Mouse (Mus musculus) c-Kit-positive CD71-negative TER-119-negative erythroid progenitor cells, embryonic 14.5 days (primary cell): ENCODE data around the gene C330021F23Rik.

ENCODE experiments used
- DNase-seq: peaks from one replicate; pipeline ENCODE4 v3.0.0-alpha.2; 2013; ENCODE audit warnings: low read depth

The C330021F23Rik gene

DNA sequence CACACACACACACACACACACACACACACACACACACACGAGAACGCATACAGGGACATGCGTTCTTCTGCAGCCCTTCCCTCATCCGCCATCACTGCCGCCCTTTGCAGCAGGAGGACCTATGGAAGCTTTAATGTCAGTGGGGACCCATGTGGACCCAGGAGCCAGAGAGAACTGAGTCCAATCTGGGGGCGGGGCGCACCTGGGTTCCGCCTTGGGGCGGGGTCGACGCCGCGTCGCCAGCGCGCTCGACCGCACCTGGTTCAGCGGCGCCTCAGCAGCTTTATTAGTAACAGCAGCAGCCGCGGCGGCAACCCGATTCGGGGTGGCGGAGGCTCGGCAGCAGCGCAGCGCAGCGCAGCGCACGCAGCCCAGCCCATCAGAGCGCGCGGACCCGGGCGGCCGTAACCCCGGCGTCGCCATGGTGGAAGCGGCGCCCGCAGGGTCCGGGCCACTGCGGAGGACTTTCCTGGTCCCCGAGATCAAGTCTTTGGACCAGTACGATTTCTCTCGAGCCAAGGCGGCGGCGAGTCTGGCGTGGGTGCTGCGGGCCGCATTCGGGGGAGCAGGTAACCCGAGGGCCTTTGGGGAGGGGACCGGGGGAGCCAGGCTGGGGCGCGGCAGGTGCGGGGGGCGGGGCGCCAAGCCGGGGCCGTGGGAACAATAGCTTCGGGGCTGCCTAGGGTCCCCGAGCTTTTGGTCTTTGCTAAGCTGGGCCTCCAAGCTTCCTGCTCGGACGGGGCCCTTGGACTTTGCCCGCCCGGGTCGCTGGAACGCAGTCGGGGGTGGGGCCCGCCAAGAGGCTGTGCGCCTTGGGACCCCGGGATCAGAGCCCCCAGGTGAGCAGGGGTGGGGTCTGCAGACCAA, 19.8 kb downstream of the C330021F23Rik start:
- DNase-seq: peak; percentile 23

DNA sequence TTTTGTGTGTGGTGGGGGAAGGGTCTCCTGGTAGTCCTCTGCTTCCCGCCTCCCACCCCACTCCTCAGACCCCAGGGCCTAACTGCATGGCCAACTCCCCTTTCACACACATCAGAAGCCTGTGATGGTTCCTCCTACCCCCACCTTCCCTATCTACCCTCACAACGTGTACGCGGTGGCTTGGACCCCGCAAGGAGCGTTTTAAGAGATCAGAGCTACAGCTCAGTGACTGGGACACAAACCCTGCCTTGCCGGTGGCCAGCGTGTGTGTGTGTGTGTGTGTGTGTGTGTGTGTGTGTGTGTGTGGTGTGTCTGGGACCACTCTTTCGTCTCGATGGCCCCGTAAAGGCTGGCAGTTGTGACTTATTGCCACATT, 20.5 kb downstream of the C330021F23Rik start:
- no peak for DNase-seq

GRCm38 (mm10) chr8:3593470-3593869, 25.7 kb downstream of the C330021F23Rik start:
- no peak for DNase-seq

- DNase-seq: no peak
Measured at GRCm38 (mm10) chr8:3594466-3594865, 26.7 kb downstream of the C330021F23Rik start.

DNA sequence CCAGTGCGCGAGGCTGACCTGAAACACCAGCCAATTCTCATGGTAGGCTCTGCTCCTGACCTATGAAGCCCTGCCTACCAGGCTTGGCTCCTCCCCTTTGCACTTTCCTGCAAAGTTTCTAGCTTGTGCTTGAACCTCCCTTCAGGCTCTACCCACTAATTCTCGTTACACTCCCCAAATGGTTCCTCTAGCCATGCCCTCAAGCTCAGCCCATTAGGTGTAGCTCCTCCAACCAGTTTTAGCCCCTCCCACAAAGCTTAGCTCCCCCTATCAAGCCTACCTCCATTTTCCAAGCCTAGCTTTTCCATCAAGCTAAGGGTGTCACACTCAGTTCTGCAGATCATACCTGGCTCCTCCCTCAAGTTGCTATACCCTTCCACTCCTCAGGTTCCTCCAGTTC, 30.3 kb downstream of the C330021F23Rik start:
- no peak for DNase-seq

GRCm38 (mm10) chr8:3599219-3599618, 31.4 kb downstream of the C330021F23Rik start:
- no peak for DNase-seq

DNA sequence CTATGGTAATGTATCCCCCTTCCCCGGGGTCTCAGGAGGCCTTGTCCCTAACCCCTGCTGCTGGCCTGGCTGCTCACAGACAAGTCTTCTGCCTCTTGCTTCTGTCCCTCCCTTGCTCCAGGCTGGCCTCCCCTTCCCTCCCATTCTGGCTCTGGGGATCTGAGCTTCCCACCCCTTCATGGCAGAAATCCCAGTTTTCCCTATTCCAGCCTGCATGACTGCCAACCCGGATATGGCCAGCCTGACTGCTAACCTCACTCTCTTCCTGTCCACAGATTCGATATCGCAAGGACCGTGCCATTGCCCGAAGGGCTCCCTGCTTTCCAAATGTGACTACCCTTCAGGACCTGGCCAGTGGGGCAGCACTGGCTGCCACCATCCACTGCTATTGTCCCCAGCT, 32.6 kb downstream of the C330021F23Rik start:
- no peak for DNase-seq

DNA sequence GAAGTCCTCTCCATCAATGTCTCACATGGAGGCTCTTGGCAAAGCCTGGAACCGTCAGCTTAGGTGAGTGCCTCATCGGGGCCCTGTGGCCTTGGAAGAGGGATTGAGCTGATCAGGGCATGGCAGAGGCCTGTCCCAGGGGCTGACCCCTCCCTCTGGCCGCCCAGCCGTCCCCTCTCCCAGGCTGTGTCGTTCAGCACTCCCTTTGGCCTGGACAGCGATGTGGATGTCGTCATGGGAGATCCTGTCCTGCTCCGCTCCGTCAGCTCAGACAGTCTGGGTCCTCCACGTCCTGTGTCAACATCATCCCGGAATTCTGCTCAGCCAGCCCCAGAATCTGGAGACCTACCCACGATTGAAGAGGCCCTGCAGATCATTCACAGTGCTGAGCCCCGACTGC, 35.6 kb downstream of the C330021F23Rik start:
- no peak for DNase-seq

- DNase-seq: no peak
Measured at GRCm38 (mm10) chr8:3606593-3606992, 38.8 kb downstream of the C330021F23Rik start.

- no peak for DNase-seq
Measured at GRCm38 (mm10) chr8:3607822-3608221, 40.0 kb downstream of the C330021F23Rik start.

DNA sequence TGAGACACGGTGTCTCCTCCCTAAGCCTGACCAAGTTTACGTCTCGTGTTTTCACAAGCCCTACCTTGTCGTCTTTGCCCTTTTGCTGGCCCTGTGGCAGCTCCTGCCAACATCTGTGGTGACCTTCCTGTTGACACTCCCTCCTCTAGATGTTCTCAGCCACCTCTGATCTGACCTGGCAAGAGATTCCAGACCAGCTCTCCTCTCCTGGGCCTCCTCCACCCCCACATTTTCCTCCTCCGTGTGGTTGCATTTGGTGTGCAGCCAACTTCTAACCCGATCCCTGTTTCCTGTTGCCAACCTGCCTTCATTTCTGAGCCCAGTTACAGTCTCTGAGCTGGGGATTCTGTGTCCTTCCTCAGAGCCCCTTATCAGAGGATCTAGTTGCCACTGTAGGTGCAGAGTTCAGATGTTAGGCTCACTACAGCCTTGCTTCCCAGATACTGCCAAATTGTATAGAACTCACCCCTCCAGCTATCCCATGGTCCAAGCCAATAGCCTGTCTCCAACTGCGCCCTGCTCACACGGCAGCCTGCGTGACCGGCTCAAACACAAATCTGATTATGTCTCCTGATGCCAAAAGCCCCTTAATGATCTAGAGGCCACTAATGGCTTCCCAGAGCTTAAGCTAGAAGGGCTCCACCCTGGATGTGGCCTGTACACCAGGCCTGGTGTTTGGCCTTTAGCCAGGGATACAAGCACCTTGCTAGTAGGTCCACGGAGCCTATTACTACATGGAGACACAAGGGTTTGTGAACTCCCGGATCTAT, 41.4 kb downstream of the C330021F23Rik start:
- DNase-seq: no peak

- no peak for DNase-seq
Measured at GRCm38 (mm10) chr8:3609816-3610150, 42.0 kb downstream of the C330021F23Rik start.

GRCm38 (mm10) chr8:3621199-3621970, 53.6 kb downstream of the C330021F23Rik start, which contains the start of the genes Xab2 and Pet100:
Gene Xab2 (minus strand): TSS chr8:3621316.
Gene Pet100 (plus strand): TSS chr8:3621548.
- DNase-seq: peak; percentile 100

GRCm38 (mm10) chr8:3622119-3622518, 54.3 kb downstream of the C330021F23Rik start:
- no peak for DNase-seq

DNA sequence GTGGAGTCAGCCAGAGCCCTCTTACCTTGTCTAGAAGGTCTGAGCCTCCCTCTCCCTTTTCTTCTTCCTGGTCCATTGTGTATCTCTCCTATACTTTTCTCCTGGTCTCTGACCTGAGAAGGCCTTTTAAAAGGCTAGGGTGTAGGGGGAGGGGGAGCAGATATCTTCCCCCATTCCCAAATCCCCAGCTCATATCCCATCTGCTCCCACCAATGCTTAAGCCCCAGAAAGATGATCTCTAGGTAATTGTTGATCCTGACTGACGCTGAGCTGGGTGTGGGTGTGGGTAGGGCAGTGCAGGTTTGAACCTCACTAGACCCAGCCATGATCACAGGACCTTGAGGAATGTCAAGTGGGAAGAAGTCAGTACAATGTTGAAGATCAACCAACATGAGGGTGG, 57.7 kb downstream of the C330021F23Rik start, which contains the start of gene Pcp2:
Gene Pcp2 (minus strand): TSS at position 101 of the 400 bp plus-strand sequence.
- no peak for DNase-seq

DNA sequence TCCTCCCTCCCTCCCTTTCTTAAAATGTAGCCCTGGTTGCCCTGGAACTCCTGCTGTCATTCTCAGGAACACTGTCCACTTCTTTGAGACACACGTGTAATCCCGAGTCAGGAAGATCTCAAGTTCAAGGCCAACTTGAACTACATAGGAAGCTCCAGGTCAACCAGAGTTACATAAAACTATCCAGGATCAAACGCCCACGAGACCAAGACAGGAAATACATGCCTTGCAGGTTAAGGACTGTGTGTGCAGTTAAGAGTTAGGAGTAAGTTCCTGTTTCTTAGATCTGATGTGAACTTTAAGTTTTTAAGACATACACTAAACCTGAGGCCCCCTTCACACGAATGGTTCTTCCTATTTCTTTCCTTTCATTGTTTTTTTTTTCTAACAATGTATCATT, 59.2 kb downstream of the C330021F23Rik start:
- no peak for DNase-seq

- no peak for DNase-seq
Measured at GRCm38 (mm10) chr8:3628014-3628413, 60.2 kb downstream of the C330021F23Rik start.

- DNase-seq: peak; percentile 68
Measured at GRCm38 (mm10) chr8:3630647-3631477, 63.1 kb downstream of the C330021F23Rik start, which contains the start of gene Stxbp2. Gene Stxbp2 (plus strand): TSS chr8:3630955.

DNA sequence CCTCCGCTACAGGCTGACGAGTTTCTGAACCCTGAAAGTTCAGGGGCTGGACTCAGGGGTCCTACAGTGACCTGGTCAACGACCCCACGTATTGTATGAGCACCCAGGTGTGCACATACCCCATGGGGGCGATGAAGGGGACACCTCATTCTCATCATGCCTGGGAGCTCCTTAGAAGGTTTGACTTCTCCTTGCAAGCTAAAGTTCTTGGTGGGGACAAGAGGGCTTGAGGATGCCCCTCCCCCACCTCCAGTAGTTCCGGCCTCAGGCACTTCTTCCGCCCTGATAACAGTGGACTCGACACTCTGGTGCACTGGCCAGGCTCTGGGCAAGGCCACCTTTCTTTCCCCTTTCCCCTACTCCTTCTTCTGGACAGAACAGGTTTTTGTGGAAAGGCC, 63.7 kb downstream of the C330021F23Rik start:
- DNase-seq: no peak
